Mouse (Mus musculus): Measurements from ENCODE around the gene Tctex1d2.

Gene Tctex1d2

GRCm38 (mm10) chr16:32472276-32473015, 52.9 kb downstream of the Tctex1d2 start:
- DNase-seq: no peak

GRCm38 (mm10) chr16:32477315-32477714, 57.8 kb downstream of the Tctex1d2 start:
- DNase-seq: no peak
